Mouse (Mus musculus) kidney, postnatal 4 days (tissue): ENCODE measurements around the gene Morn4.

Experiments used
- DNase-seq, 2 experiments: peaks; one replicate each; pipeline ENCODE4 v3.0.0; 2021; ENCODE audit warnings: mixed read lengths in 2 of 2

Gene Morn4

DNA sequence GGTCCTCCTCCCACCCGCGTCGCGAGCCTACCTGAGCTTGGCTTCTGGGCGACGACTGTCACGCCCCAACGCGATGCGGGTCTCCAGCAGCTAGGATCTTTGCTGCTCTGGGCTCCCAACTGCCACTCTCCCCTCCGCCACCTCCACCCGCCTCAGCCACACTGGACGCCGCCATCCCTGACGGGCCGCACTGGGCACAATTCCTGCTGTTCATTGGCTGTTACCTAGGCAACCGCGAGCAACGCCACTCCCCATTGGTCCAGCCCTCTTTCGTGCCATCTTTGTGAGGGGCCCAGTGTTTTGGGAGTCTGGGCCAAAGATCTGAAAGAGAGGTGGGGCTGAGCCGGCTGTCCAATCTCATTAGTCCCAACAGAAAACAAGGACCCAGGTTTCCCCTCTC, at the start of gene Morn4:
Morn4 (minus strand) TSS at position 192 of the 400 bp plus-strand sequence.
- peak; percentile 91 to 95 for DNase-seq

DNA sequence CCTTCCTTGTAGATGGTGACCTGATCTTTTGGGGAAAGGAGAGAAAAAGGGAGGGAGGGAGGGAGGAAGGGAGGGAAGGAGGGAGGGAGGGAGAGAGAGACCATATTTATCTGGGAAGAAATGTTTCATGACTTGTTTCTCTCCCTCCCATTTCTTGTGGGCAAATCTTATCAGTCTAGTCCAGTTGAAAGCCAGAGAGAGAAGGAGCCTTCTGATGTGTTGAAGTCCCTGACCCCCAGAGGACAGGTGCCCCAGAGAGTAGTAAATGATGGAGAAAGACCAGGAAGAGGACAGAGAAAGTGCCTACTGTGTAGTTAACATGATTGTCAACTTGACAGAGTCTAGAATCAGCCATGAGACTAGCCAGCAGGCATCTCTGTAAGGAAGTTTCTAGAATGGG, 48.9 kb upstream of the Morn4 start:
- no peak for DNase-seq

DNA sequence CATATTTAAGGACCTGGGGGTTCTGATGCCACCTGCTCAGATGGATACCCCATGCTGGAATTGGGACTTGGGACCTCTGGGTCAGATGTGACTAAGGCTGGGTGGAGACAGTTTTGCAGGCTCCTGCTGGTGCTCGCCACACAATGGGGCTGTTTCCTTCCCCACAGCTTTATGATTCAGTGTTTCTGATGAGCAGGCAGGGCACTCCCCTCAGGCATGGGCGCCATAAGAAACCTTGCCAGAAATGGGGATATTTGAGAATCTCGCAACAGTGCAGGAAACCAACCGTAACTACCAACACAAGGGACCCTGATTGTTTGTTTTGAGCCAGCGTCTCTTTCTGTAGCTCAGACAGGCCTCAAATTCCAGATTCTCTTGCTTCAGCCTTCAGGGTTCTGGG, 44.9 kb upstream of the Morn4 start:
- DNase-seq, result no peak

DNA sequence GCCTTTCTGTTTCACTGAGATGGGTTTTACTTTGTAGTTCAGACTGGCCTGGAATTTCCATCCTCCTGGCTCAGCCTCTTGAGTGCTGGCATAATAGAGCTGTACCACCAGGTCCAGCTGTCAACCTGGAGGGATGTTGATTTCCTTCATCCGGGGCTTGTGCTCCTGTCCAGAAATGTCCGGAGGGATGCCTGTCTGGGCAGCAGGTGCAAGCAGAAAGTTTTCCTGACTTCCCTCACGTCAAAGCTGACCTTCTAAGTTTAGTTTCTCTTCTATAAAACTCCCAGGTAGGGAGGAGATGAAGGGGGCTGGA, 44.1 kb upstream of the Morn4 start:
- DNase-seq, result no peak

DNA sequence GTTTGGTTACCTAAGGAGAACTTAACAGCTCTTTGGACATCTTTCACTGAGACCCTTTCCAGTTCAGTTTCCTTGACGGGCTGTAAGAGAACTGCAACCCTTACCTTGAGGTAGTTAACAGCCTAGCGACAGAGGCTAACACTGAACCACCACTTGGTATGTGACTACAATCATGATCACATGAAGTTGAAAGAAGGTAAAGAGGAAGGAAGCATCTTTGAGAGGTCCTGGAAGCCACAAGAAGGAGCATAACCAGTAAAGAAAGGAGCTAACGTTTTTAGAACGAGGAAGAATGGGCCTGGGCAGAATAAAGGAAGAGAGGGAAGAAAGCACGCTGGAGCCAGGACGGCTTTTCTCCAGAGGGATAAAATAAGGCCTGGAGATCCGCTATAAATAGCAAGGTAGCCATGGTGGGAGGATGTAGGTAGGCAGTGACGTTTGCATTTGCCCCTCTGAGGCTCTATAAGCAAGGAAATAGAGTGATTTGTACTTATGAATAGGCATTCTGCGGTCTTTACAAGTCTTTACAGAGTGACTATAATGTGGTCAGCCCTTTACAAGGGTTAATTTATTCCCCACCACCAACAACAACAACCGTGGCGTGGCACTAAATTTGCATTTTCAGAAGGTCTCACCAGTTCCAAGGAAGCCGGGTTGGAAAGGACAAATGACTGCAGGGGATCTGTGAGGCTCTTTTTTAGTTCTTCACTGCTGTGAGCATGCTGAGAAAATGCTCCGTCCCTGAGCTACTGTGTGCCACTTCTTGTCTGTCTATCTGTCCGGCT, 43.5 kb upstream of the Morn4 start:
- no peak for DNase-seq

DNA sequence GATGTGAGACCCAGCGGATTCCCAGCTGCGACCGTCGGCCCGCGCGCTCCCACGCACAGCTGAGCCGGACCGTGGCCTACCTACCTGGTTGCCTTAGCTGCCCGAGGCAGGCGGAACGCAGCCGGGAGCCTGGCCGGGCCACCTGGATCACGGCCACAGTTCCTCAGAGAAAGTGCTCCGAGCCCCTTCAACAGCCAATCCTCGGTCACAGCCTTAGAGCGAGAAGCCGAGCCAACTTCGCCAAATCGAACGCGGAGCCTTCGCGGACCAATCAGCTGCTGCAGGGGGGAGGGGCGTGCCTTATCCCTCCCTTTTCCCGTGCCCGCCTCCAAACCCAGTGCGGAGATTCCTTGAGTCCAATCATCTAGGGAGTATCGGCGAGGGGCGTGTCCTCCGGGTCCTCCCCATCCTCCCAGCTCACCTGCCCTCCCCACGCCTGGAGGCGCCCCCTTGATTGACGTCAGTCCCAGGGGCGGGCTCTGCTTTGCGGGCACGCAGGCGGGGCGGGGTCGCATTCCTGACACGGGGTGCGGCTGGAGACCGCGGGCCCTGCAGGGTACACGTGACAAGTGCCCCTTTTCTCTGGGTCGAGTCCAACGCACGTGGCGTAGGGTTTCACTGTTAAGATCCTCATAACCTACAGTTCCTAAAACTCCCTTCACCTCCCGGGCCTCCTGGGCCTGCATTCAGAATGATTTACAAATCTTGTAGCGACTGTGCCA, 42.8 kb upstream of the Morn4 start, which contains the start of gene Avpi1:
Avpi1 (minus strand) TSS at position 273 of the 722 bp plus-strand sequence.
- DNase-seq, result peak; percentile 97 to 98

DNA sequence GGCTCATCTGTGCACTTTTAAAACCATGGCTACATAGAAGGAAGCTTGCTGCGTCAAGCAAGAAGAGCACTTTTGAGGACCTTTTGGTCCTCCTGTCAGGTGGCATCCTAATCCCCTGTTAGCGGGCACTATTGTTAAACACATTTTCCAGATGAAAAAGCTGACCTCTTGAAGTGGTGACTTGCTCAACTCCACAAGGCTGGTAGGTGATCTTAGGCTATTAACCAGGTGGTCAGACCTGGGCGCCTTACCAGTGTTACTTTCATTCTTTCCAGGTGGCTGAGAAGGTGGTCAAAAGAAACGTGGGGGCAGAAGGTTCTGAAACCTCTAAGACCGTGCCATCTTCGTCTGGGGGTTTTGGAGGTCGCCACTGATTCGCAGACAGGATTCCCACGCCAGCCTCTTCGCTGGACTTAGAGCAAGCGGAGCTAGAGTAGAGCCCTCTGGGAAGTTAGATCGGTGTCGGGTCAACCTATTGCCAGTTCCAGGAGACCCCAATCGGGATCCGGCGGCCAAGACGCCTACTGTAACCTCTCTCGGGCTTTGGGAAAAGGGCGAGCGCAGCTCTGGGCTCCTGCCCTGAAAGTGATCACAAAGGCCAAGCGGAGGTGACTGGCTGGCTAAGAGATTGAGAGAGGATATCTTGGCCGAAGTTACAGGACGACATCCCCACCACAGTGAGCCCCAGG, 42.0 kb upstream of the Morn4 start:
- DNase-seq, result no peak

DNA sequence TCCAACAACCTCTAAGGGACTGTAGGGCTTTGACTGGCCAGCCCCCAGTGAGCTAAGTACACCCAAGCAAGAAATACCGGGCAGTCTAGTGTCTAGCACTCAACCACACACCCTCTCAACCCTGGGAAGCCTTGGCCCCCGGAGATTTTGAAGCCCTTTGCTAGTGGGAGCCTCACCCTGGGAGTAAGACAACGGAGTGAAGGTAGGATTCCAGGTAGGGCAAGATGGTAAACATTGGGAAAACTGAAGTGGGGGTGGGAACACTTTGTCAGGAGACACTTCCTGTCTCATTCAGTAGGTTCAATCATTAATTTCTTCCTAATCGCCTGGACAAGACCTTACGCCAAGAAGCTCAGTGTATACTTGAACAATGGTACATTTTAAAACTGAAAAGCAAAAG, 40.9 kb upstream of the Morn4 start:
- no peak for DNase-seq

DNA sequence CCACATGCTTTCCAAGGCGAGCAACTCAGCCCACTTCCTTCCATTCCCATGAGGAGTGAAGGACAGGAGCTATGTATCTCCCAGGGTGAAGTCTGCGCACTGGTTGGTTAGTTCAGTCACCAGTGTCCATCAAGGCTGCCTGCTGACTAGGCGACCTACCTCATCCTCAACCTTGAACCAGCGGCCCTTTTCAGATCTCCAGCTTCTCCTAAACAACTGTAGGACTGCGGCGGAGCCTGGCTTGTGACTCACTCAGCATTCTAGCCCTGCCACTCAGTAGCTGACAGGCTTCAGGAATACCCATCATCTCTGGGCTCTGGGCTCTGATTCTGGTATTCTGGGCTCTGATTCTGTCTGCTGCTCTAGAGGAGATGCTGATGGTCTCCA, 40.1 kb upstream of the Morn4 start:
- no peak for DNase-seq

DNA sequence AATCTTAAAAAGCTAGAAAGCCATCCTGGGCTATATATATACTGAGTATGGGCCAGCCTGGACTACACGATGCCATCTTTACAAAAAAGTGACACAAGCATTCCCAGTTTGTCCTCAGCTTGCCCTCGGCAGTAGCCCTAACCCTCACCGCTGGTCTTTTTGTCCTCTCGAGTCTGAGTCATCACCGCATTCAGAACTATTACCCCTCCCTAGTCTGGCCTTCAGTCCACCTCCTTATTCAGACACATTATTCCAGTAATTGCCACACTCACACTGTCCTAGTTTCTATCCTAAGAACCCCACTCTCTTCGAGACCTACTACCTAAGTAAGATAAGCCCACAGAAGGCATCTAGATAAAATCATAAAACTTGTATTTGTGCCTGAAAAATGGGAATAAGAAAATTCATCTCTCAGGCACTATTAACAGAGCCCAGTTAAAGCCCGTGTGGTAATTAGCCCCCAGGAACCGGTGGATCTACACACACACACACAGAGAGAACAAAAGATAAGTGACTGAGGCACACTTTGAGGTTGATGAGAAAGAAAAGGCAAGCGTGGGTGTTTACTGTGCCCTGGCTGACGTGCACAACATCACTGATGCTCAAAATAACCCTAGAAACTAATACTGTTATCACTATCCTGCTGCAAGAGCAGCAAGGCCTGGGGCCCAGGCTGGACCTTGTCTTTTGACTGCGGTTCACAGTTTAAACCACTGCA, 39.5 kb upstream of the Morn4 start:
- no peak for DNase-seq

DNA sequence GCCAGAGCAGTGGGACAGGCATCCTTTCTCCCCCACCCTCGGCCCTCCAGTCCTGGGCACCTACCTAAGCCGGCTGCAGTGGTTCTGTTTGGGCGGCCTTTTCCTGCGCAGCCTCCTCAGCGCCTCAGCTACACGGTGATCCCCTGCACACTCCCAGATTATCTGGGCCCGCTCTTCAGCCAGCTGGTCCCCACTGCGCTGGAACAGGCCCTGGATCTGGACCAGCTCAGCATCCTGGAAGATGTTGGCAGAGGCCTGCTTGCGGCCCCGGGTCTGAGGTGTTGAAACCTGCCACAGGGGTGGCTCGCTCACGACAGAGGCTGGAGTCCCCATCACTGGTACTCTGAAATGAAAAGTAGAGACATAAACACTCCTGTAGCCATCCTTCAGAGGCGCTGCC, 38.5 kb upstream of the Morn4 start:
- DNase-seq, result no peak

DNA sequence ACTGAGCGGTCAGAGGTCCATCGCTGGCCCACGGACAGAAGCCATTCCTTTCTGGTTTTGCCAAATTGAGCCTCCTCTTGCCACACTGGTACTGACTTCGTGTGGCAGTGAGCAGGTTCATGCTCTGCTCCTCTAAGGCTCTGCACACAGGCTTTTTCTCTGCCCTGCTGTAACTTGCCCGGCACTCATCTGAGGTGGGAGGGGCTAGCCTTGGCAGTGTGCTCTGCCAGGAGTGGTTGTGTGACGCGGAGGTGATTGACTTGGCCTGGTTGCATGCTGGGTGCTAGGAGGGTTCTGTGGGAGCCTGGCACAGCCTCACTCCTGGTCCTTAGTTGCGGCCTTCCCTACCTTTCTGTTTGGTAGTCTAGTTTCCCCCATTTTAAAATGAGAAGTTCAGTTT, 34.3 kb upstream of the Morn4 start:
- DNase-seq, result no peak

DNA sequence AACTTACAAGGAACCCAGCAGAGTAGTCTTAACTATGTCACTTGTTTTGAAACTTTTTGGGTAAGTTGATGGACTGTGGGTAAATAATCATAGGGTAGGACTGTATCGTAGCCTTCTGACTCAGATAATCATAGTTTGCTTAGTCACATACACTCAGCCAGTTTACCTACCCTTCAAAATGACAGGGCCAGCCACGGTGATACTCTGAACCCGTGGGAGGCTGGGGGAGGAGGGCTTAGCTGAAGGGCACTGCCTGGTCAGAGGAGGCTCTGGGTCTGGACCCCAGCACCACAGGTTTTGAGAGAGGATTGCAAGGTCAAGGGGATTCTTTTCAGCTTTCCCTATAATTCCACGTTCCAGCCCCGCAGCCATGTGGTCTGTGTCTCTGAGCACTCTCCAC, 32.4 kb upstream of the Morn4 start:
- no peak for DNase-seq

DNA sequence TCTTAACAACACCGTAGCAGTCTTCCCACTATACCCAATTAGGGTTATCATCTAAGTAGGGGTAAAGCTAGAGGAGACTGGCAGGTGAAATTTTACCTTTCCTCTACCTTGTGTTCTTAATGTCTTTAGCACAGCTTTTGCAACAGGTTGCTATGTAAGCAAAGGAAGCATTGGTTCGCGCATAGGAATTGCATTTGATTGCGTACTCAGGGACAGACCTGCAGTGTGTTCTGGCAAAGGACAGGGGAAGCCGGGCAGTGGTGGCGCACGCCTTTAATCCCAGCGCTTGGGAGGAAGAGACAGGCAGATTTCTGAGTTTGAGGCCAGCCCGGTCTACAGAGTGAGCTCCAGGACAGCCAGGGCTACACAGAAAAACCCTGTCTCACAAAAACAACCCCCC, 32.0 kb upstream of the Morn4 start:
- no peak for DNase-seq

DNA sequence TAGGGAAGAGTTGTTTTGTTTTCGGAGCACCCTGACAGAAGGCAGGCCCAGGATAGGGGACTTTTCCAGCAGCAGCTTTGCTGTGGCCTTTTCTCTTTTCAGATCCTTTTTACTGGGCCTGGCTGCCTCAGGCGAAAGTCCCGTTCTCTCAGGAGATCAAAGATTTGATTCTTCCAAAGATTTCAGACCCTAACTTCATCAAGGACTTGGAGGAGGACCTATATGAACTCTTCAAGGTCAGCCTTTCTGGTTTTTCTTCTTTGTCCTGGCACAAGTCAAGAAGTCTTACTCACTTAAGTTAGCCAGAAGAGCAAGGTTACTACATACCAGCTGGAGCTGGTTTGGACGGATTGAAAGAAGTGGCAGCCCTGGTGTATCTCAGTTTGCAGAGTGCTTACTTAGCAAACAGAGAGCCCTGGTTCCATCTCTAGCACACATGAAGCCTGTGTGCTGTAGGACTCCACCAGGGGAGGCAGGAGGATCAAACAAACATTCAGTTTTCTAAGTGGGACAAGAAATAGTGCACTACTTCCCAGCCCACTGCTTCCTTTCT, 29.7 kb upstream of the Morn4 start:
- DNase-seq, result no peak

DNA sequence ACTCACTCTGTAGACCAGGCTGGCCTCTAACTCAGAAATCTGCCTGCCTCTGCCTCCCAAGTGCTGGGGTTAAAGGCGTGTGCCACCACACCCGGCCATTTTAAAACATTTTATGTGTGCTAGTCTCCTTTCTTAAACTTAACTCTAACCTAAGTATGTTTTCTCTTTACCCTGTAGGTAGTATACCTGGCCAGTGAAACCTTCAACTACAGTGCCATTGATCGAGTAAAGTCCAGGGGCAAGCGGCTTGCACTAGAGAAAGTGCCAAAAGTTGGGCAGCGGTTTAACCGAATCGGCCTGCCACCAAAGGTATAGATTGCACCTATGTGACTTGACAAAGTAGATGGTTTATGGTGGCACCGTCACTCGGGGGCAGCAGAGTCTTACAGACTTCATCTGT, 18.5 kb upstream of the Morn4 start:
- DNase-seq, result no peak

DNA sequence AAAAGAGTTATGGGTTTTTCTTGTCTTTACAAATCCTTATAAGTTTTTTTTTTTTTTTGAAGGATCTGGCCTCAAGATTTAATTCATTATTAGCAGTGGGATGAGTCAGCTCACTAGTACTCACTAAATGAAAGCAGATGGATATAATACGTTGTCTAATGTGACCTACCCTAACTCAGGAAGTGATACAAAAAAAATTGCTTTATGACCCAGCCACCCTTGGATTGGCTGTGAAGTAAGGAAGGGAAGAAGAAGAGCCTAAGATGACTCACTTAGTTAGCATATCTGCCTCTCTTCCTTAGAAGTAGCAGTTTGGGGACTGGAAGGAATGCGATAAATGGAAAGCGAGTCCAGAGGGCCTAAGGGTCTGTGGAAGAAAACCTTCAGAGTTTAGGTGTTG, 13.2 kb upstream of the Morn4 start:
- DNase-seq, result no peak

DNA sequence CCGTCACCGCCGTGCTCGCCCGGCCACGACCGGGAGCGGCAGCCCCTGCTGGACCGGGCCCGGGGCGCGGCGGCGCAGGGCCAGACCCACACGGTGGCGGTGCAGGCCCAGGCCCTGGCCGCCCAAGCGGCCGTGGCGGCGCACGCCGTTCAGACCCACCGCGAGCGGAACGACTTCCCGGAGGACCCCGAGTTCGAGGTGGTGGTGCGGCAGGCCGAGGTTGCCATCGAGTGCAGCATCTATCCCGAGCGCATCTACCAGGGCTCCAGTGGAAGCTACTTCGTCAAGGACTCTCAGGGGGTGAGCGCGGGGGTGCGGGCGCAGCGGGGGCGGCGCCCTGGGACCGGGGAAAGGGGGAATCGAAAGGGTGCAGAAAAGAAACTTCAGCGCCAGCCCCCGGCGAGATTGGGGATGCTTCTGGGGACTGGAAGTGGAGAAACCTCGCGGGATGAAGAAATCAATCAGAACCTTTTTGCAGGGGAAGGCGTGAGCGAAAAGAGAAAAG, 4.5 kb upstream of the Morn4 start:
- no peak for DNase-seq

DNA sequence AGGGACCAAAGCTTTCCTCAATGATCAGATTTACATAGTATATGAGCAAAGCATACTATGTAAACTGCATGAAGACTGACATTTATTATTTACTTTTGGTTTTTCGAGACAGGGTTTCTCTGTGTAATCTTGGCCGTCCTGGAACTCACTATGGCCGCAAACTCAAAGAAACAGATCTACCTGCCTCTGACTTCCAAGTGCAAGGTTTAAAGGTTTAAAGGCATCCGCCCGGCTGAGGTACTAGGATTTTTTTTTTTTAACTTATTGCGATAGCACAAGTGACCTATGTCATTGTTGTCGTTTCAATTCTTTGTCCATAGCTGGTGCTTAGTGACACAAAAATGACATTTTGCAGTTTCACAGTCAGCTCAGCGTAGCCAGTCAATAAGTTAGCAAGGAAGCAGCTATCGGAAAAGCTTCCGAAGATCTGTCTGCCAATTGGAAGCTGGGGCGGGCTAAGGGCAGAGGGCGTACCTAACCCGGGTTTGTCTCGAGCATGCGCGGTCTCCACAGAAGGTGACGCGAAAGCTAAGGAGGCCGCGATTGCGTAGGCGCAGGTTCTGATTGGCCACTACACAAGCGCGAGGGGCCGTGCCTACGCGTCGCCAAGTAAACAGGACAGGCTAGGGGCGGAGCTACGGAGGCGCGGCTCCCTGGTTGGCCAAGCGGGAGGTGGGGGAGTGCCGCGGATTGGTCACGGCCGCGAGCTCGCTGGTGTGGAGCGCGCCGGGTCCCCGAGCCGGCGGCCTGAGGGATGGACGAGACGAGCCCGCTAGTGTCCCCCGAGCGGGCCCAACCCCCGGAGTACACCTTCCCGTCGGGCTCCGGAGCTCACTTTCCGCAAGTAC, 3.8 kb upstream of the Morn4 start, which contains the start of gene Pi4k2a:
Pi4k2a (plus strand) TSS at position 723 of the 848 bp plus-strand sequence.
- DNase-seq, result peak; percentile 98 to 99

DNA sequence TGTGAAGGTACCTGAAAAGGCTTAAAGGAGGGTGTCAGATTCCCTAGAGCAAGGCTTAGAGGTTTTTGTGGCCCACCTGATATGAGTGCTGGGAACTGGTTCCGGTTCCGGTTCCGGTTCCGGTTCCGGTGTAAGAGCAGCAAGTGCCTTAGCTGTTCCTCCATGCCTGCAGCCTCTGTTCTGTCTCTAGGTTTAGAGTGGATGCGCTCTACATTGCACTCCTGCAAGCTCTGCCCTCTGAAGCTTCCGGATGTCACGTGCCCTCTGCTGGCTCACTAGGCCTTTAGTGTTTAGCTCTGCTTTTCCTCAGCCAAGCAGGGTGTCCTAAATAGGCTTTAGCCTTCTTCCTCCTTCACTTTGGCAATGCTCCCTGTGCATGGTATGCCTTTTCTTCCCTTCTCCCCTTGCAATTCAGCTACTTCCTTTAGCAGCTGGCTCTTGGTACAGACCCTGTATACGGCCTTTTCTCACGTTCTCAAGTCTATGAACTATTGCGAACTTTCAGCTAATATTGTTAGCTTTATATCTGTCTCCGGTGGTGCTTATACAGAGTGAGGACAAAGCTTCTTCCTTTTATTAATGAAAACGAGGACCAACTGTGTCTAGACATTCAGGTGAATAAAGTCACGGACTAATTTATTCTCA, 3.1 kb upstream of the Morn4 start:
- DNase-seq, result peak; percentile 61 to 74

DNA sequence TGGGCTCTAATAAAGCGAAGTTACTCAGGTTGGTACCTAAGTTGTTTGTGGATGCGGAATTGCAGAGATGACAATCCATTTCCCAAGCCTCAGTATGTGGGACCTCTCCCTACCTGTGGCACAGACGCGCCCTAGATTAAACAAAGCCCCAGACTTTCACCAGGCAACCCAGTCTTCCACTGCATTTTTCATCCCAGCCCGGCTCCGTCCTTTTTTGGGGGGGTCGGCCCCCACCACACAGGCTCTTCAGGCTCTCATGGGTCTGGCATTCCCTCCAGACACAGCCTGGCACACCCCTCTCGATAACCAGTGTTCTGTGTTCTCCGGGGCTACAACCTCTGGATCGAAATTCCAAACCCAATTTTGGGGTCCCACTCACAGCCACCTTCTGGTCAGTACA, 467 bp downstream of the Morn4 start:
- no peak for DNase-seq
